Mouse (Mus musculus) forebrain, embryonic 11.5 days (tissue): ENCODE measurements around the gene Ltc4s. TPM values are rescaled to one million over a fixed set of nuclear protein-coding genes. Genes with fewer than 3 reads are reported as not detected.

ENCODE experiments used
- ATAC-seq: fragments of 200-750 bp; cut with Nextera tagmentation; replicated peaks from 2 replicates; pipeline ENCODE4 v1.8.0; 2017; ENCODE audit warnings: moderate TSS enrichment; ENCODE audit not compliant: low FRiP score
- DNase-seq: peaks from one replicate; pipeline ENCODE4 v3.0.0-alpha.2; 2017; ENCODE audit warnings: low spot score
- H3K27ac ChIP-seq: fragments of 300-500 bp; sonication (generic); 2 replicates; pipeline ENCODE4 v1.5.1; 2014; ENCODE audit warnings: low read depth, low read length
- H3K27me3 ChIP-seq: fragments of 300-500 bp; sonication (generic); 2 replicates; pipeline ENCODE4 v1.6.1; 2014; ENCODE audit warnings: mild to moderate bottlenecking, low read length, mixed read lengths; ENCODE audit not compliant: control insufficient read depth, insufficient read depth
- H3K36me3 ChIP-seq: fragments of 300-500 bp; sonication (generic); 2 replicates; pipeline ENCODE4 v1.6.1; 2014; ENCODE audit warnings: mild to moderate bottlenecking, low read length, moderate library complexity, mixed read lengths; ENCODE audit not compliant: control insufficient read depth, insufficient read depth
- H3K4me1 ChIP-seq: fragments of 300-500 bp; sonication (generic); replicated peaks from 2 replicates; pipeline ENCODE4 v1.6.1; 2014; ENCODE audit warnings: low read length, mixed read lengths; ENCODE audit not compliant: control insufficient read depth, insufficient read depth
- H3K4me2 ChIP-seq: fragments of 300-500 bp; sonication (generic); 2 replicates; pipeline ENCODE4 v1.6.1; 2014; ENCODE audit warnings: low read depth, mild to moderate bottlenecking, low read length, moderate library complexity, mixed read lengths; ENCODE audit not compliant: severe bottlenecking
- H3K4me3 ChIP-seq: fragments of 300-500 bp; sonication (generic); 2 replicates; pipeline ENCODE4 v1.5.1; 2014; ENCODE audit warnings: low read depth, low read length
- H3K9ac ChIP-seq: fragments of 300-500 bp; sonication (generic); 2 replicates; pipeline ENCODE4 v1.6.1; 2014; ENCODE audit warnings: low read length
- H3K9me3 ChIP-seq: fragments of 300-500 bp; sonication (generic); 2 replicates; pipeline ENCODE4 v1.6.1; 2016; ENCODE audit warnings: low read length, mixed read lengths; ENCODE audit not compliant: control insufficient read depth
- WGBS: fragments of 180-500 bp; shearing (Covaris S2); extraction: QIAGEN DNeasy Blood & Tissue Kit; methylation state at CpG from one replicate; pipeline ENCODE4 v1.1.7; 2014; 5-methylcytosine and 5-hydroxymethylcytosine counted together
- microRNA-seq: library from miRNA; unstranded; fragments of <30 nt; microRNA quantifications from one replicate; pipeline ENCODE4, GENCODE M21; 2016; ENCODE audit not compliant: insufficient number of aligned reads
- polyA plus RNA-seq: library from polyadenylated mRNA; unstranded; fragments of >200 nt; fragmentation: Nextera tagmentation; extraction: Ambion mirVana; gene quantifications from 2 replicates; pipeline ENCODE4 v1.2.1, GENCODE M21; 2014

Gene Ltc4s
- polyA plus RNA-seq, 1 experiment from 2014 or later = 0.81 TPM

DNA sequence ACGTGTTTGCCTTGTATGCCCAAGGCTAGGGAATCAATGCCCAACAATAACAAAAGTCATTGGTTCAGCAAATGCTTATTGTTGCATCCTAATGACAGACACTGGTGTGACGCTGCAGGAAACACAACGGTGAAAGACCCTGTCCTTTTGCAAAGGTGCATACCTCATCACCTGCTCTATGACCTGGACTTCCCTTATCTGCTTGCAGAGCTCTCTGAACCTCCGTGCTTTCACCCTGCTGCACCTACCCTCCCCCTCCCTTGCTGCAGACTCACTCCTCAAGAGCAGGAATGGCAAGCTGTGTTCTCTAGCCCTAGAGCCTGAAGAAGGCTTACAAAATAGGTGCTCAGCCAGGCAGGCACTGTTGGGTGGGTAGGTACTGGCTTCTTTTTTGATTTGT is 43.6 kb downstream of the Ltc4s start:
- Histone ChIP-seq H3K36me3 (no peaks in the 10 kb centered on the region; the same call in 1 of the 2 replicates), H3K9ac (no peak overlapping the region), H3K4me2 (no peak overlapping the region), H3K4me1 (no peaks in the 10 kb centered on the region), H3K4me3 (no peak overlapping the region), H3K9me3 (no peaks in the 10 kb centered on the region), H3K27me3 (no peaks in the 10 kb centered on the region), H3K27ac (no peak overlapping the region)
- DNase-seq (no peak), ATAC-seq (no peak)
- 83% methylated on average over 4 of the region's 4 CpGs for WGBS

DNA sequence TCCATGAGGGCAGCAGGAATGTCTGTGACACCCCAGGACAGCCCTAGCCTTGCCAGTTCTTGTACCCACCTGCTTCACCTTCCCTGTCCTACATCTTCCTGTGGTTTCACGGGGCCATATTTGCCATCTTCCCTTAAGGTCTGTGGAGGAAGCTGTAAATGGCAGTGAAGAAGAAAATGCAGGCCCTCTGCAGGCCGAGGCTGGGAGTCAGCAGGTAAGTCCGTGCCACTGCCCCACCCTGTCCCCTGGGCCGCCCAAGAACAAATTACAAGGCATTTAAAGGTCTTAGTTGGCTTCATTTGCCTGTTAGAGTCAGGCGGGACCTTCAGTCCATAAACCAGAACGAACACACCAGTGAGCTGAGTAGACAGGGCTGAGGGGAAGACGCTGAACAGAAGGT is 44.3 kb downstream of the Ltc4s start:
- no peak overlapping the region for H3K4me3 ChIP-seq
- H3K4me2 ChIP-seq = no peak overlapping the region
- no peaks in the 10 kb centered on the region for H3K4me1 ChIP-seq
- H3K27me3 ChIP-seq = no peaks in the 10 kb centered on the region
- no peak overlapping the region for H3K9ac ChIP-seq
- H3K27ac ChIP-seq = no peak overlapping the region
- 76% methylated on average over 7 of the region's 7 CpGs for WGBS
- no peaks in the 10 kb centered on the region for H3K9me3 ChIP-seq
- DNase-seq (no peak), ATAC-seq (no peak)
- H3K36me3 ChIP-seq = no peaks in the 10 kb centered on the region; the same call in 1 of the 2 replicates

DNA sequence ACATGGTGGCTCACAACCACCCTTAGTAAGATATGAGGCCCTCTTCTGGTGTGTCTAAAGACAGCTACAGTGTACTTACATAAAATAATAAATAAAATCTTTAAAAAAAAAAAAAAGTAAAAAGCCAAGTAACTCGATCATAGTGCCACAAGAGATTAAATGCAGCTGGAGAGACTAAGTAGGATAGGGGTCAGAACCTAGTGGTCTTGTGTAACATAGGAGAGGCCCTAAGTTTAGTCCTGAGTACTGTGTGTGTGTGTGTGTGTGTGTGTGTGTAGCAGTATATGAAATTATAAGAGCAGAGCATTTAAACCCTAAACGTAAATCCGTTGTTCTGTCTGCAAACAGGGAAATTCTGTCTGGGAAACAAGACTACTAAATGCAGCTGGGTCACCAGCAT is 46.1 kb downstream of the Ltc4s start:
- Histone ChIP-seq H3K27ac (no peak overlapping the region), H3K4me2 (no peak overlapping the region), H3K9me3 (no peaks in the 10 kb centered on the region), H3K4me3 (no peak overlapping the region), H3K9ac (no peak overlapping the region), H3K4me1 (no peaks in the 10 kb centered on the region), H3K27me3 (no peaks in the 10 kb centered on the region), H3K36me3 (no peaks in the 10 kb centered on the region)
- DNase-seq (no peak), ATAC-seq (no peak)
- WGBS = 85% methylated on average over 3 of the region's 3 CpGs

DNA sequence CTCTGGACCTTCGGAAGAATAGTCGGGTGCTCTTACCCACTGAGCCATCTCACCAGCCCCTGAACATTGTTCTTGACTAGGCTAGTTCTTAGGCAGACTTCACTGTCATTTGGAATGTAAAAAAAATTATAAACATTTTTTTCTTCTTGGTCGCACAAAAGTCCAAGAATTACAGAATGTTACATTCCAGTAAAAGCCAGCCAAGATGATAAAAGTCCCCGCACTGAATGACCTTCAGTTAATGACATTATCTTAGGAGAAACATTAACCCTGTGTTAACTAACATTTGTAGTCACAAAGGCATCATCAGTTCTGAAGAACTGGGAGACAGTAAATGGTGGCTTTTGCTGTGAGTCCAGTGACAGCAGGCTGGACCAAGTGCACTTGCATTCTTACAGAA is 48.1 kb downstream of the Ltc4s start:
- Histone ChIP-seq H3K4me2 (no peak overlapping the region), H3K4me1 (no peaks in the 10 kb centered on the region), H3K9me3 (no peaks in the 10 kb centered on the region), H3K27ac (no peak overlapping the region), H3K4me3 (no peak overlapping the region), H3K27me3 (no peaks in the 10 kb centered on the region), H3K9ac (no peak overlapping the region), H3K36me3 (no peaks in the 10 kb centered on the region)
- ATAC-seq (no peak), DNase-seq (no peak)
- WGBS = 95% methylated on average over 4 of the region's 4 CpGs

DNA sequence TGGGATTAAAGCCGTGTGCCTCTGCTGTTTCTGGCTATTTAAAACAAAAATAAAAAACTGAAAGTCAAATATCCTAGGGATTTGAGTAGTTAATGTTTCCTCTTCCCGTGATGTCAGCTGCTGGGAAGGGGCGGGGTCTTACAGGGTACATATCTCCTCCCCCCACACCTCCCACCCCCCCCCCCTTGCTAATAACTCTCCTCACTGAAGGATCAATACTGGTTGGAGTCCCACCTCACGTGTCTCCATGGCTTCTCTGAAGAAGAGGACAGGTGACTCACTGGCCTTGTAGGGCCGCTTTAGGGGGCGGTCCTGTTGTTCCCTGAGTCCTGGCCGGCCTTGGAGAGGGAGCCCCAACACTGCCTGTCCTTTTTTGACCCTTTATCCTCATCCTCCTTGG is 49.7 kb downstream of the Ltc4s start:
- DNase-seq (no peak), ATAC-seq (no peak)
- Histone ChIP-seq H3K36me3 (no peaks in the 10 kb centered on the region), H3K9ac (no peak overlapping the region), H3K4me2 (no peak overlapping the region), H3K27me3 (no peaks in the 10 kb centered on the region), H3K4me3 (no peak overlapping the region), H3K9me3 (no peaks in the 10 kb centered on the region), H3K27ac (no peak overlapping the region), H3K4me1 (no peaks in the 10 kb centered on the region)
- WGBS = 83% methylated on average over 7 of the region's 7 CpGs

Small RNAs within 50 kb of the gene (microRNA-seq; reads per million reads assigned to microRNA genes)
- not detected for gene Mir6919

Other genes starting within 250 kb of the Ltc4s start
- gene Rnf130, start 213.3 kb downstream of the Ltc4s start, polyA plus RNA-seq = 92.3 and 92.5 TPM in 2 replicates
- 34.0 and 36.9 TPM in 2 replicates for gene Tbc1d9b, start 107.2 kb downstream of the Ltc4s start, polyA plus RNA-seq
- gene Mrnip, start 64.2 kb downstream of the Ltc4s start, polyA plus RNA-seq = 20.1 and 21.1 TPM in 2 replicates
- 148 and 164 TPM in 2 replicates for gene Sqstm1, start 27.8 kb downstream of the Ltc4s start, polyA plus RNA-seq
- gene Mgat4b, start 27.7 kb downstream of the Ltc4s start, polyA plus RNA-seq = 24.2 and 30.9 TPM in 2 replicates
- 10.0 and 11.9 TPM in 2 replicates for gene Maml1, start 53.7 kb upstream of the Ltc4s start, polyA plus RNA-seq
- gene Canx, start 87.1 kb upstream of the Ltc4s start, polyA plus RNA-seq = 235 and 248 TPM in 2 replicates
- 0.47 TPM in 1 of 2 replicates, not detected in the other for gene Cby3, start 115.8 kb upstream of the Ltc4s start, polyA plus RNA-seq
- gene Hnrnph1, start 138.4 kb upstream of the Ltc4s start, polyA plus RNA-seq = 833 and 855 TPM in 2 replicates
- gene Rufy1, start 192.5 kb upstream of the Ltc4s start, polyA plus RNA-seq = 23.9 and 26.7 TPM in 2 replicates